Comparison of ENCODE assay signal across 8 mouse cellular contexts in the genomic region with DNA sequence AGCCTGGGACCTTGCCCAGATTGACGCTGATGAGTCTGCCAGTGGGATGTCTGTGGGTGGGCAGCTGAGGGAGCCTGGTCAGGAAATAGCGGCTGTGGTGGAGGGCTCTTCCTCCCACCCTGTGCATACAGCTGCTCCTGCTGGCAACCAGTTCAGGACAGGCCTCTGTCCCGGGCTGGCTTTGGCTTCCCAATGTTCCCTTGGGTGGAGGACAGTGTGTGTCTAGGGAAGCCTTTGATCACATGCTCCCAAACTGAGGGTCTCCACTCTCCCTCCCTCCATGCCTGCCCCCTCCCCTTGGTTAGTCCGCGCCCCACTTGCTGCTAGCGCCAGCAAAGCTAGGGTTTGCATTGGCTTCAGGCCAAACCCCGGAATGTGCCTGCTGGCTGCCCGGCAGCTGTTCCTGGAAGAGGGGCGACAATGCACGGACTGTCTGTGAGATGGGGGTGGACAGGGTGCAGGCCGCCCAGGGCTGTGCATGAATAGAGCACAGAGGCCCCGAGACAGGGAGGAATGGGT. TPM values are rescaled to one million over a fixed set of nuclear protein-coding genes. Genes with fewer than 3 reads are reported as not detected.
A peak's percentile ranks its signal among the peaks of the same experiment; 100 is the strongest.
DNase-seq lines count a peak whose midpoint lies in the region; ATAC-seq and TF ChIP-seq lines count a peak whose summit lies in the region.

No protein-coding gene starts in this region.

- peak overlapping the region; percentile 75 for H3K27ac ChIP-seq in heart, embryonic 10.5 days
- peak overlapping the region; percentile 70 for H3K27ac ChIP-seq in heart, embryonic 13.5 days (replicated peaks)
- H3K27ac ChIP-seq in neural tube, embryonic 13.5 days (replicated peaks): peak overlapping the region; percentile 69

- no peaks in the 10 kb centered on the region for H3K9me3 ChIP-seq in heart, embryonic 10.5 days
- H3K9me3 ChIP-seq in heart, embryonic 13.5 days: no peaks in the 10 kb centered on the region
- no peaks in the 10 kb centered on the region for H3K9me3 ChIP-seq in neural tube, embryonic 13.5 days

- H3K4me2 ChIP-seq in heart, embryonic 13.5 days: peak overlapping the region; percentile 10; the same call in 1 of the 2 replicates
- peak overlapping the region; percentile 20; the same call in 1 of the 2 replicates for H3K4me2 ChIP-seq in neural tube, embryonic 13.5 days

- TF ChIP-seq CTCF in brain, embryonic 14.5 days (IDR thresholded peaks at IDR 0.05; ENCODE audit: borderline replicate concordance, extremely low read depth, insufficient read depth, insufficient read length): no peak

- WGBS in heart, embryonic 10.5 days: 60% methylated on average over 12 of the region's 12 CpGs
- WGBS in heart, embryonic 13.5 days: 30% methylated on average over 12 of the region's 12 CpGs
- WGBS in neural tube, embryonic 13.5 days: 27% methylated on average over 12 of the region's 12 CpGs

- intact Hi-C loops in left cerebral cortex, postnatal 4 days (cut with DNase I): no loop called here

- H3K36me3 ChIP-seq in heart, embryonic 10.5 days: no peaks in the 10 kb centered on the region
- H3K36me3 ChIP-seq in heart, embryonic 13.5 days: no peaks in the 10 kb centered on the region
- H3K36me3 ChIP-seq in neural tube, embryonic 13.5 days: no peaks in the 10 kb centered on the region

- peak overlapping the region; percentile 41; the same call in 1 of the 2 replicates for H3K9ac ChIP-seq in heart, embryonic 13.5 days
- H3K9ac ChIP-seq in neural tube, embryonic 13.5 days: no peak overlapping the region

- no peak for TF ChIP-seq POLR2A in brain, embryonic 14.5 days (IDR thresholded peaks at IDR 0.05; ENCODE audit: borderline replicate concordance, extremely low read depth, insufficient read depth, insufficient read length, poor library complexity, severe bottlenecking)

- no peak overlapping the region for H3K4me3 ChIP-seq in heart, embryonic 10.5 days
- no peak overlapping the region for H3K4me3 ChIP-seq in heart, embryonic 13.5 days
- no peak overlapping the region for H3K4me3 ChIP-seq in neural tube, embryonic 13.5 days

- 0 out of 2 replicates have a peak, but pooled peaks have one; percentile 7 for ATAC-seq in heart, embryonic 13.5 days (ENCODE audit: extremely low read depth, insufficient number of reproducible peaks, low FRiP score, low TSS enrichment)
- ATAC-seq in neural tube, embryonic 13.5 days (ENCODE audit: low read depth): peak; percentile 91

- no peaks in the 10 kb centered on the region for H3K27me3 ChIP-seq in heart, embryonic 10.5 days (ENCODE audit: insufficient read depth, poor library complexity, severe bottlenecking)
- H3K27me3 ChIP-seq in heart, embryonic 13.5 days (replicated peaks): no peaks in the 10 kb centered on the region
- no peaks in the 10 kb centered on the region; the same call in 1 of the 2 replicates for H3K27me3 ChIP-seq in neural tube, embryonic 13.5 days

- DNase-seq in heart, embryonic 10.5 days (ENCODE audit: low spot score): no peak
- no peak for DNase-seq in heart, adult 8-10 months (ENCODE audit: low spot score)
- DNase-seq in brain, embryonic 14.5 days (ENCODE audit: low read depth): peak; percentile 85
- peak; percentile 84 for DNase-seq in left cerebral cortex, postnatal 4 days
- DNase-seq in thymus, postnatal 0 days (ENCODE audit: low spot score): no peak
- no peak for DNase-seq in embryo, embryonic 10.5 days (ENCODE audit: low spot score)

- peaks cover 59% of the 10 kb centered on the region for H3K4me1 ChIP-seq in heart, embryonic 10.5 days
- H3K4me1 ChIP-seq in heart, embryonic 13.5 days: peaks cover 46% of the 10 kb centered on the region
- peaks cover 21% of the 10 kb centered on the region for H3K4me1 ChIP-seq in neural tube, embryonic 13.5 days (replicated peaks)

RNA-seq across cellular contexts. Expression of a gene that starts 4.4 kb away (rescaled TPM):
- 0.38 and 1.3 TPM in 2 replicates for polyA plus RNA-seq in heart, embryonic 10.5 days (2016; fragmentation: Nextera tagmentation; extraction: Ambion mirVana)
- under 1 TPM in 1 of 4 experiments, not detected in 3; 0.25 TPM for total RNA-seq in heart, adult 8-10 months (2022)
- polyA plus RNA-seq in brain, embryonic 14.5 days (2012; rRNA removed): 0.23 and 0.44 TPM in 2 replicates
- 0.19 and 0.41 TPM in 2 replicates for polyA plus RNA-seq in heart, embryonic 13.5 days (2015; fragmentation: Nextera tagmentation; extraction: Ambion mirVana)
- not detected for total RNA-seq in left cerebral cortex, postnatal 4 days (2021)
- 0.39 TPM in 1 of 2 replicates, not detected in the other for polyA plus RNA-seq in neural tube, embryonic 13.5 days (2015; fragmentation: Nextera tagmentation; extraction: Ambion mirVana)
- polyA plus RNA-seq in thymus, postnatal 0 days (2015; fragmentation: Nextera tagmentation; extraction: Ambion mirVana): 0.34 and 0.75 TPM in 2 replicates

RNA-seq across cellular contexts. Expression of a gene that starts 11.4 kb away (rescaled TPM):
- 51.9 and 56.4 TPM in 2 replicates for polyA plus RNA-seq in heart, embryonic 10.5 days (2016; fragmentation: Nextera tagmentation; extraction: Ambion mirVana)
- total RNA-seq in heart, adult 8-10 months (2022): 1 to 10 TPM; 5.1 to 10.0 (median 7.8) TPM
- polyA plus RNA-seq in brain, embryonic 14.5 days (2012; rRNA removed): 0.73 and 1.2 TPM in 2 replicates
- 34.8 and 41.9 TPM in 2 replicates for polyA plus RNA-seq in heart, embryonic 13.5 days (2015; fragmentation: Nextera tagmentation; extraction: Ambion mirVana)
- not detected for total RNA-seq in left cerebral cortex, postnatal 4 days (2021)
- polyA plus RNA-seq in neural tube, embryonic 13.5 days (2015; fragmentation: Nextera tagmentation; extraction: Ambion mirVana): 2.2 and 8.9 TPM in 2 replicates
- 14.1 and 14.3 TPM in 2 replicates for polyA plus RNA-seq in thymus, postnatal 0 days (2015; fragmentation: Nextera tagmentation; extraction: Ambion mirVana)

RNA-seq across cellular contexts. Expression of a gene that starts 30.4 kb away (rescaled TPM):
- 32.0 and 36.9 TPM in 2 replicates for polyA plus RNA-seq in heart, embryonic 10.5 days (2016; fragmentation: Nextera tagmentation; extraction: Ambion mirVana)
- 10 to 100 TPM; 24.0 to 40.3 (median 31.7) TPM for total RNA-seq in heart, adult 8-10 months (2022)
- polyA plus RNA-seq in brain, embryonic 14.5 days (2012; rRNA removed): 6.2 and 7.6 TPM in 2 replicates
- 51.0 and 54.6 TPM in 2 replicates for polyA plus RNA-seq in heart, embryonic 13.5 days (2015; fragmentation: Nextera tagmentation; extraction: Ambion mirVana)
- 1 to 10 TPM; 5.5 to 5.7 TPM for total RNA-seq in left cerebral cortex, postnatal 4 days (2021)
- polyA plus RNA-seq in neural tube, embryonic 13.5 days (2015; fragmentation: Nextera tagmentation; extraction: Ambion mirVana): 9.3 and 15.8 TPM in 2 replicates
- polyA plus RNA-seq in thymus, postnatal 0 days (2015; fragmentation: Nextera tagmentation; extraction: Ambion mirVana): 655 and 664 TPM in 2 replicates

RNA-seq across cellular contexts. Expression of a gene that starts 42.4 kb away (rescaled TPM):
- 293 and 402 TPM in 2 replicates for polyA plus RNA-seq in heart, embryonic 10.5 days (2016; fragmentation: Nextera tagmentation; extraction: Ambion mirVana)
- total RNA-seq in heart, adult 8-10 months (2022): 1,000 to 10,000 TPM; 1,038 to 1,126 (median 1,089) TPM
- polyA plus RNA-seq in brain, embryonic 14.5 days (2012; rRNA removed): 186 and 216 TPM in 2 replicates
- polyA plus RNA-seq in heart, embryonic 13.5 days (2015; fragmentation: Nextera tagmentation; extraction: Ambion mirVana): 443 and 485 TPM in 2 replicates
- total RNA-seq in left cerebral cortex, postnatal 4 days (2021): 100 to 1,000 TPM; 133 to 157 TPM
- polyA plus RNA-seq in neural tube, embryonic 13.5 days (2015; fragmentation: Nextera tagmentation; extraction: Ambion mirVana): 282 and 288 TPM in 2 replicates
- polyA plus RNA-seq in thymus, postnatal 0 days (2015; fragmentation: Nextera tagmentation; extraction: Ambion mirVana): 395 and 403 TPM in 2 replicates

RNA-seq across cellular contexts. Expression of a gene that starts 47.8 kb away (rescaled TPM):
- 0.55 and 0.92 TPM in 2 replicates for polyA plus RNA-seq in heart, embryonic 10.5 days (2016; fragmentation: Nextera tagmentation; extraction: Ambion mirVana)
- 10 to 100 TPM in 1 of 4 experiments, 1 to 10 TPM in 2, under 1 TPM in 1; 0.63 to 14.1 (median 6.3) TPM for total RNA-seq in heart, adult 8-10 months (2022)
- 0.12 and 0.14 TPM in 2 replicates for polyA plus RNA-seq in brain, embryonic 14.5 days (2012; rRNA removed)
- polyA plus RNA-seq in heart, embryonic 13.5 days (2015; fragmentation: Nextera tagmentation; extraction: Ambion mirVana): 2.3 TPM in 1 of 2 replicates, not detected in the other
- 1 to 10 TPM in 1 of 2 experiments, not detected in 1; 5.0 TPM for total RNA-seq in left cerebral cortex, postnatal 4 days (2021)
- 1.9 TPM in 1 of 2 replicates, not detected in the other for polyA plus RNA-seq in neural tube, embryonic 13.5 days (2015; fragmentation: Nextera tagmentation; extraction: Ambion mirVana)
- polyA plus RNA-seq in thymus, postnatal 0 days (2015; fragmentation: Nextera tagmentation; extraction: Ambion mirVana): 5.1 TPM in 1 of 2 replicates, not detected in the other

Comparison
In these comparisons a context has a peak if more than half of its experiments do, and no peak if none do; other contexts are left out.
1. DNase-seq: peak in brain, embryonic 14.5 days (single experiment) and left cerebral cortex, postnatal 4 days (single experiment); none in heart, embryonic 10.5 days (single experiment), heart, adult 8-10 months (single experiment), thymus, postnatal 0 days (single experiment) and embryo, embryonic 10.5 days (single experiment).
2. RNA of a gene that starts 30.4 kb away (polyA plus RNA-seq): 655 to 664 TPM in thymus, postnatal 0 days; 51.0 to 54.6 TPM in heart, embryonic 13.5 days, 32.0 to 36.9 TPM in heart, embryonic 10.5 days, 9.3 to 15.8 TPM in neural tube, embryonic 13.5 days and 6.2 to 7.6 TPM in brain, embryonic 14.5 days; every median in the first group is over 10 times any median in the second.
3. Peak in every context shown above with its lines, with median percentiles within 50 percentile points of each other: H3K27ac ChIP-seq.